ENCODE assay signal across 26 mouse cellular contexts in genomic region chr12:26939831-26940230, GRCm38 (mm10).
DNase-seq lines count a peak whose midpoint lies in the region; ATAC-seq lines count a peak whose summit lies in the region.
"Had no signal": no experiment of that assay in that cellular context is flagged by ENCODE, and none has a peak within 500 bp of the region (broad histone marks: within the 10 kb centered on the region; RNA-seq: fewer than 3 reads in every experiment).

No protein-coding gene starts in this region.

- no peak overlapping the region for H3K9ac ChIP-seq in embryonic facial prominence, embryonic 14.5 days (ENCODE audit: low read depth, low read length)
- H3K9ac ChIP-seq: embryonic facial prominence, embryonic 15.5 days; limb, embryonic 13.5 days; liver, embryonic 12.5 days; midbrain, embryonic 13.5 days had no signal

- no peak overlapping the region for H3K4me3 ChIP-seq in embryonic facial prominence, embryonic 14.5 days (ENCODE audit: low read depth, low read length)
- H3K4me3 ChIP-seq: embryonic facial prominence, embryonic 15.5 days; forebrain, embryonic 10.5 days; gastrocnemius, adult 2 months; limb, embryonic 13.5 days; liver, embryonic 12.5 days; midbrain, embryonic 13.5 days had no signal

- 23% methylated on average over 2 of the region's 2 CpGs for WGBS in embryonic facial prominence, embryonic 14.5 days

- no peaks in the 10 kb centered on the region for H3K36me3 ChIP-seq in embryonic facial prominence, embryonic 14.5 days (ENCODE audit: control insufficient read depth, insufficient read depth, low read length)
- H3K36me3 ChIP-seq: embryonic facial prominence, embryonic 15.5 days; forebrain, embryonic 10.5 days; G1E; limb, embryonic 13.5 days; liver, embryonic 12.5 days; midbrain, embryonic 13.5 days had no signal

- no peaks in the 10 kb centered on the region for H3K27me3 ChIP-seq in embryonic facial prominence, embryonic 14.5 days (replicated peaks; ENCODE audit: control insufficient read depth, insufficient read depth, low read length)
- H3K27me3 ChIP-seq: CH12.LX; embryonic facial prominence, embryonic 15.5 days; limb, embryonic 13.5 days; liver, embryonic 12.5 days; midbrain, embryonic 13.5 days had no signal

- 0 out of 2 replicates have a peak, but pooled peaks cover 3% of the 10 kb centered on the region for H3K4me1 ChIP-seq in embryonic facial prominence, embryonic 14.5 days (ENCODE audit: control insufficient read depth, insufficient read depth, low read length)
- H3K4me1 ChIP-seq: limb, embryonic 13.5 days; liver, embryonic 12.5 days had no signal

- 0 out of 2 replicates have a peak, but pooled peaks cover 6% of the 10 kb centered on the region for H3K9me3 ChIP-seq in embryonic facial prominence, embryonic 14.5 days (ENCODE audit: control insufficient read depth, low read length)
- H3K9me3 ChIP-seq: embryonic facial prominence, embryonic 15.5 days; liver, embryonic 12.5 days had no signal

- no peak overlapping the region for H3K27ac ChIP-seq in embryonic facial prominence, embryonic 14.5 days (replicated peaks; ENCODE audit: low read depth, low read length)
- H3K27ac ChIP-seq: embryonic facial prominence, embryonic 15.5 days; forebrain, embryonic 10.5 days; gastrocnemius, adult 2 months; hindbrain, postnatal 0 days; limb, embryonic 13.5 days; liver, embryonic 12.5 days; midbrain, embryonic 13.5 days had no signal

- no peak for ATAC-seq in embryonic facial prominence, embryonic 14.5 days (ENCODE audit: low read depth)
- no peak for ATAC-seq in erythroblast, adult 5-6 weeks (replicated peaks; ENCODE audit: low FRiP score, poor library complexity, severe bottlenecking)
- ATAC-seq in granulocyte monocyte progenitor cell, adult 5-6 weeks (replicated peaks; ENCODE audit: poor library complexity, severe bottlenecking): no peak
- ATAC-seq in erythroid progenitor cell, adult 5-6 weeks (replicated peaks; ENCODE audit: low FRiP score, poor library complexity, severe bottlenecking): no peak
- ATAC-seq: activated CD4-positive, CD25-positive, alpha-beta regulatory T cell, adult 4 months; hindbrain, postnatal 0 days; intestine, embryonic 16.5 days; liver, embryonic 12.5 days; midbrain, embryonic 13.5 days had no signal

- H3K4me2 ChIP-seq in embryonic facial prominence, embryonic 14.5 days (ENCODE audit: low read depth, low read length): no peak overlapping the region
- H3K4me2 ChIP-seq: embryonic facial prominence, embryonic 15.5 days; limb, embryonic 13.5 days; liver, embryonic 12.5 days; midbrain, embryonic 13.5 days had no signal

- DNase-seq in retina, embryonic 14.5 days (ENCODE audit: low spot score): peak; percentile 2
- no peak for DNase-seq in retina, postnatal 1 day
- DNase-seq in embryo, embryonic 10 days (ENCODE audit: low spot score): peak; percentile 43
- DNase-seq in embryonic facial prominence, embryonic 14.5 days (ENCODE audit: low spot score): peak; percentile 63
- DNase-seq: B cell, adult 2 months; cerebellum, adult 8-10 months; gastrocnemius, adult 2 months; kidney, adult 9 months; kidney, postnatal 36 days; lung, adult 18-20 months; lung, postnatal 10 days; right cerebral cortex, postnatal 25 days; spleen, adult 18-20 months had no signal
